Mouse (Mus musculus) frontal cortex, postnatal 10 days (tissue): ENCODE results near the gene Sftpa1.
A peak's percentile ranks its signal among the peaks of the same experiment; 100 is the strongest.

Experiments
- DNase-seq, 2 experiments: peaks; one replicate each; pipeline ENCODE4 v3.0.0; 2022; ENCODE audit warnings: low spot score in 2 of 2, mixed read lengths in 1 of 2

Gene Sftpa1

DNA sequence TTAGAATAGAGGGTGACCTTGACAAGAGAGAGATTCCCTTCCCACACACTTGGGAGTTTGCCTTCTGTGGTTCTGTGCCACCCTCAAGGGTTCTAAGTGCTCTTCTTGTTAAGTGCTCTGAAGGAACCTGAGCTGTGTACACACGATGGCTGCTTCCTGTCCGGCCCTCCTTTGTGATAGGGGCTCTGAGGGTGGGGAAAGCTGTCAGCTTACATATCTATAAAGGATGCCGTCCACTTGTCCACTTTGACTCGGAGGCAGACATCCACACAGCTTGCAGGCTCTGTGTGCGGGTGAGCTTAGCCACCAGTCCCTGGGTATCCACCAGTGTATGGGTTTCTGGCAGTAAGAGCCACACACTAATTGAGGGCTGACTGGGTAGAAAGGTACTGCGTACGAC lies at the start of gene Sftpa1:
Sftpa1 (plus strand) TSS at position 243 of the 400 bp plus-strand sequence.
- no peak for DNase-seq

DNA sequence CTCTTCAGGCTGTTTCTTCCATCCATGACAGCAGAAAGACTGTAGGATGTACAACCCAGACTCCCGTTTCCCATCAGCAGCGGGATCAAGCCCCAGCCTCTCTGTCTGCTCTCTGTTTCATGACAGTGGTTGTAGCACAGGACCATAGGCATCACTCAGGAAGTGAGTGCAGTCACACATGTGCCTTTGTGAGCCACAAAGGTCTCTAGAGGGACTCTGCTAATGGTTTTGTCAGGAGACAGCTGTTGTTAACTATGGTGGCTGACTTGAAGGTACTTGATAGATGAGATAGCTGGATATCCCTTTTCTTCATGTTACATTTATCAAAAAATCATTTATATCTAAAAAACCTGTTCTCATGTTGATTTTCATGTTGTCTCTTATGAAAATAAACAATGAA lies 49.2 kb upstream of the Sftpa1 start:
- no peak for DNase-seq

DNA sequence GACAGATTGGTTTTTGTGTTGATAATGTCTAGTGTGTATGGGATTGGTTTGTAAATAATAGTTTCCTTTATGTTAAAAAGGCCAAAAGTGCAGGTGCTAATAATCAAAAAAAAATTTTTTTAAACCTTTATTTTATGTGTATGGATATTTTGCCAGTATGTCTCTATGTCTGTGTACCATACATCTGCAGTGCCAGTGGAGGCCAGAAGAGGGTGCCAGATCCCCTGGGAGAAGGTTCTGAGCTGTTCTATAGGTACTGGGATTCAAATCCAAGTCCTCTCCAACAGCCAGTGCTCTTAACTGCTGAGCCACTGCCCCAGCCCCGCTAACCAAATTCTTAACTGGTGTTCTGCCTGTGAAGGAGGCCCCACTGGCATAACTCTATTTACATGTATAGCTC lies 44.1 kb upstream of the Sftpa1 start:
- DNase-seq, result no peak

DNA sequence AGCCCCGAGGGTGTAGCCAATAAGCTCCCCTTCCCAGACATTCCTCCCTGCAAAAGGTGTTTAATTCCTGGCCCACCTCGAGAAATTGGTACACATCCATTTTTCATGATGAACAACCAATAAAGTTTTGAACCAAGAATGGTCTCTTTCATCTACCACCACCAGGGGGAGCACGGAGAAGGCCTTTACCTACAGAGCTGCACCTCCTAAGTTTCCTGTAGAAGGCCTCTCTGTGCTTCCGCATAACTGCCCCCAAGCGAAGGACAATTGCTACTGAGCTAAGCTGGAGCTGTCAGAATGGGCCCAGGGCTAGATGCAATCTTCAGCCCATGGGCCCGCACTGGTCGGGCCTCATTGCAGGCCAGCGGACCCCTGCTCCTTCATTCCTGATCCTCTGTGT lies 40.8 kb upstream of the Sftpa1 start:
- DNase-seq, result no peak

DNA sequence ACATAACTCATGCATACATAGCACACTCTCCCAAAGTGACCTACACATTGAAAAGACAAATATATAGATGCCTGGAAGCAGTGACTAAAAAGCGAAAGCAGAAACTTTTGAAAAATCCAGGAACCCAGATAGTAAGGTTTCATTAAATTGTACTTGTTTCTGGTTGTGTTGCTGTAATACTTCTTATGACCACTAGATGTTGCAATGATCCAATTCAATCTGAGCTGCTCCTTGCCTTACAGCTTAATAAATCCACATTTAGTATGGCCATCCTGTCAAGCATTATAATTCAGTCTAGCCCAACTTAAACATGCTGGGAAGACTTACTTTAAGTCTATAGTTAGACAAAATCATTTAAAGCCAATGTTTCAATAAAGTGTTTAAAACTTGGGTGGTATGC lies 37.5 kb upstream of the Sftpa1 start:
- no peak for DNase-seq

- DNase-seq, result no peak
These were observed 35.2 kb upstream of the Sftpa1 start for GRCm38 (mm10) chr14:41096296-41096860.

- DNase-seq, result no peak
These were observed 32.9 kb upstream of the Sftpa1 start for GRCm38 (mm10) chr14:41098726-41099125.

- no peak for DNase-seq
These were observed 30.9 kb upstream of the Sftpa1 start for GRCm38 (mm10) chr14:41100712-41101111.

GRCm38 (mm10) chr14:41101242-41101641 lies 30.3 kb upstream of the Sftpa1 start:
- DNase-seq, result no peak

GRCm38 (mm10) chr14:41102269-41102668 lies 29.3 kb upstream of the Sftpa1 start:
- DNase-seq, result no peak

- DNase-seq, result no peak
These were observed 26.6 kb upstream of the Sftpa1 start, which contains the start of gene Mat1a for GRCm38 (mm10) chr14:41104853-41105444. Gene Mat1a (plus strand): TSS chr14:41105035.

DNA sequence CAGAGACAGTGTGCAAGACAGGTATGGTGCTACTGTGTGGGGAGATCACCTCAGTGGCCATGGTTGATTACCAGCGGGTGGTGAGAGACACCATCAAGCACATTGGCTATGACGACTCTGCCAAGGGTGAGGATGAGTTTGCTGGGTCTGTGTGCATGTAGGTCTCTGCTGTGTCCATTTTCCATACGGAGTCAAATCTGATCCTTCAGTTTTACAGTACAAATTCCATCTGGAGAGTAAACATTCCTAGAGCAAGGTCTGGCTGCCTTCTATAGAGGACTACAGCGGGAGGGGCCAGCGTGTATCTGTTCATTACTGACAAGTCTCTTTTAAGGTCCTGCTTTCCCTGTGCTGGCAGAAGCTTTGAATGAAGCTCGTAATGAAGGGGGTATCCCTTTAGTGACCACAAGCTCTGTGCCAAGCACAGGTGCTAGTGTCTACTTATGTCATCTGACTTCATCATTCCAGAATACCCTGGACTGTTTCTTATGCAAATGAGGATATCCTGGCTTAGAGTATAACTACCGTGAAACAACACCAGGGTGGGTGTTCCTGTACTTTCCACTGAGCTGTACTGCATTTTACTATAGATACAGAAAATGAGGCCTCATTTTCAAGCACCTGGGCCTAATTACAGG lies 20.4 kb upstream of the Sftpa1 start:
- DNase-seq, result no peak

- DNase-seq, result no peak
These were observed 18.6 kb upstream of the Sftpa1 start for GRCm38 (mm10) chr14:41112944-41113343.

DNA sequence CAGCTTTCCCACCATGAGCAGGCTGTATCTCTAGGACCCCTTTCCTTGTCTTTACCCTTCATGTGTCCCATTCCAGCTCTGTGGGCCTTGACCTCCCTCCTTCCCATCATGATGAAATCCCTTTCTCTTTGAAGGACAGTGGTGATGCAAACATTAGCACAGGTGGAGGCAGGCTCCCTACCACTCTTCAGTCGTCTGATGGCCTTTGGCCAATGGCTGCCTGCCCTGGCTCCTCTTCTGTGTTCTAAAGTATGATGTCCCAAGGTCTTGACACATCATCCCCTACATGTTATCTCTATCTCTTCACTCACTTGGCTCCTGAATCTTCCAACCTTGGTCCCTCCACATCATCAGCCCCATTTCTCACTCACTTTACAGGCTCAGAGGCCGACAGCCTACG lies 15.3 kb upstream of the Sftpa1 start:
- DNase-seq, result no peak

GRCm38 (mm10) chr14:41124683-41125082 lies 6.9 kb upstream of the Sftpa1 start:
- no peak for DNase-seq

GRCm38 (mm10) chr14:41127997-41128396 lies 3.6 kb upstream of the Sftpa1 start:
- peak in 1 of 2 experiments; percentile 27 for DNase-seq

- no peak for DNase-seq
These were observed 5.4 kb downstream of the Sftpa1 start for GRCm38 (mm10) chr14:41137006-41137405.

DNA sequence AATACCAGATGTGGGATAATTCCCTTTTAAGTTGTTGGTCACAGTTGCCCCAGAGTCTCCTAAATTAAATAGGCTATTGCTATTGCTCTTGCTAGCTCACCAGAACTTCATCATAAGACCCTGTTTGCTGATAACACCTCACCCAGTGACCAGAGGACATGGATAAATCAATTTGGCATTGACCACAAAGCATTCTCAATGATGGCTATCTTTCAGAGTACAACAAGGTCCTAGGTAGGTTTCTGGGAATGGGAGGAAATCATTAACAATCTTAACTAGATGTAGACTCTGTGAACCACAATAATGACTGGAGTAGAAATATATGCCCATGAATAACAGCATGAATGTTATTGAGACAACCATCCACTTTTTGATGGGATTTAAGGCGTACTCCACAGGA lies 9.1 kb downstream of the Sftpa1 start:
- no peak for DNase-seq

GRCm38 (mm10) chr14:41146035-41146434 lies 14.5 kb downstream of the Sftpa1 start:
- DNase-seq, result no peak

GRCm38 (mm10) chr14:41146922-41147321 lies 15.3 kb downstream of the Sftpa1 start:
- DNase-seq, result no peak

DNA sequence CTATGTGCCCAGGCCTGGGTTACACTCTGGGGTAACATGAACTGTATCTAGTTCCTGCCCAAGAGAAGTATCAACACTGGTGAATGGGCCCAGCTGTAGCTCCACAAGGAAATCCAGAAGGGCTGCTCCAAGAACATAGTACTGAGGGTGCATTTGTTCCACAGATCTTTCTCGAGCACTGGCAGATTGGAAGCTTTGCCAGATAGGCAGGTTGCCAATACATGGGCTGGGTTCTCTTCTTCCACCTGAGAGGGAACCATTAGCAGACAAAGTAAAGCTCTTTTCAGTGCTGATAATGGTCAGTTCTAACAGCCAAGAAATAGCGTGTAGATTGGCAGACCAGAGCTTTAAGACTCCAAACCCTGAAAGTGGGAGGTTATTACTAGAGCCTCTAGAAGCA lies 15.8 kb downstream of the Sftpa1 start:
- DNase-seq, result no peak

DNA sequence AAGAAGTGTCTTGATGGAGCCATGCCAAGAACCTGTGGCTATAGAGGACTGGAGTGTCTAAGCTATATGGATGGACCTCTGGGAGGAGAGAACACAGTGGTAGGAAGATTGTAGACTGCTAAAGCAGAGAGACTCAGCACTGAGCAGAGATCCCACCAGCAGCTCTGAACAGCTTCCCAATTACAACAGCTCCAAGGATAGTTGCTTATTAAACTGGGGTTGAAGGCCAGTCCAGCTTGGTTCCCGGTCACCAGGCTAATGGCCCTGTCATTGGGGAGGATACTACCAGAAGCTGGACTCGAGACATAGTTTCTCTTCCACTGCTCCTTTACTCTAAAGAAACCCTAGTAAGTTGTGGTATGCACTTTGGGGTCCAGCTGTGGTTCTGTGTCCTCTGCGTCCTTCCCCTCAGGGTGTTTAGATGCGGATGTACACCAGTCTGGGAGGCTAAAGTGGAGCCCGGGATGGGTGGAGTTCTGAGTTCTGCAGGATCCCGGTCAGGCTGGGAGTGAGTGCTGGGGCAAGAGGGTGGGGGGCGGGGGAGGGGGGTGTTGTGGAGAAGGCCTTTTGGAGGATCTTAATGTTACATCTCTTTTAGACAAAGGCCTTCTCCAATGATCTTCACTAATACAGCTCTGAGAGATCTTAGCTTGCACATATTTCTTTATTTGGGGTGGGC lies 19.8 kb downstream of the Sftpa1 start, which contains the start of gene Mbl1:
Mbl1 (plus strand) TSS at position 239 of the 679 bp plus-strand sequence.
- DNase-seq, result no peak

GRCm38 (mm10) chr14:41160076-41160475 lies 28.5 kb downstream of the Sftpa1 start:
- no peak for DNase-seq
